Mouse (Mus musculus): ENCODE results near the gene E2f4. TPM values are rescaled to one million over a fixed set of nuclear protein-coding genes. Genes with fewer than 3 reads are reported as not detected.

Gene E2f4
- polyA plus RNA-seq, 1 experiment from 2014 or later, result 76.8 TPM

- peaks cover 28% of the 10 kb centered on the region for H3K4me1 ChIP-seq
- no peak overlapping the region for H3K27ac ChIP-seq (replicated peaks)
- ATAC-seq (ENCODE audit: low FRiP score, low read depth), result no peak
- peak overlapping the region; percentile 45; the same call in 1 of the 2 replicates for H3K4me3 ChIP-seq
- no peaks in the 10 kb centered on the region for H3K36me3 ChIP-seq
- no peak overlapping the region for H3K9ac ChIP-seq (replicated peaks)
- peak overlapping the region; percentile 64 for H3K4me2 ChIP-seq (replicated peaks)
- H3K9me3 ChIP-seq, result 0 out of 2 replicates have a peak, but pooled peaks cover 3% of the 10 kb centered on the region
- 1% methylated on average over 39 of the region's 39 CpGs for WGBS
- H3K27me3 ChIP-seq, result peaks cover 99% of the 10 kb centered on the region
Observed at GRCm38 (mm10) chr8:105270101-105270915, 27.2 kb upstream of the E2f4 start.

GRCm38 (mm10) chr8:105270916-105271186 is 26.6 kb upstream of the E2f4 start:
- WGBS, result 3% methylated on average over 11 of the region's 11 CpGs
- Histone ChIP-seq H3K4me1 (peaks cover 33% of the 10 kb centered on the region), H3K27ac (replicated peaks) (no peak overlapping the region), H3K9me3 (0 out of 2 replicates have a peak, but pooled peaks cover 3% of the 10 kb centered on the region), H3K4me2 (replicated peaks) (no peak overlapping the region), H3K36me3 (no peaks in the 10 kb centered on the region), H3K4me3 (no peak overlapping the region), H3K27me3 (peaks cover 99% of the 10 kb centered on the region), H3K9ac (replicated peaks) (no peak overlapping the region)
- no peak for ATAC-seq (ENCODE audit: low FRiP score, low read depth)

- peaks cover 99% of the 10 kb centered on the region for H3K27me3 ChIP-seq
- H3K4me2 ChIP-seq (replicated peaks), result peak overlapping the region; percentile 79
- H3K36me3 ChIP-seq, result peaks cover 6% of the 10 kb centered on the region; the same call in 1 of the 2 replicates
- no peak overlapping the region for H3K9ac ChIP-seq (replicated peaks)
- peaks cover 29% of the 10 kb centered on the region for H3K4me1 ChIP-seq
- no peak for ATAC-seq (ENCODE audit: low FRiP score, low read depth)
- H3K4me3 ChIP-seq, result peak overlapping the region; percentile 45; the same call in 1 of the 2 replicates
- no peak overlapping the region for H3K27ac ChIP-seq (replicated peaks)
- WGBS, result 8% methylated on average over 9 of the region's 11 CpGs
- H3K9me3 ChIP-seq, result no peaks in the 10 kb centered on the region
Observed at GRCm38 (mm10) chr8:105275387-105275786, 22.1 kb upstream of the E2f4 start.

- Histone ChIP-seq H3K4me1 (peaks cover 27% of the 10 kb centered on the region), H3K9ac (replicated peaks) (peak within 1 kb of the TSS; percentile 61), H3K27ac (replicated peaks) (no peak within 1 kb of the TSS), H3K4me2 (replicated peaks) (peak within 1 kb of the TSS; percentile 79), H3K4me3 (peak within 1 kb of the TSS; percentile 45), H3K36me3 (peaks cover 8% of the 10 kb centered on the region; the same call in 1 of the 2 replicates), H3K9me3 (no peaks in the 10 kb centered on the region), H3K27me3 (peaks cover 98% of the 10 kb centered on the region)
- WGBS, result 5% methylated on average over 10 of the region's 10 CpGs
- 0 out of 2 replicates have a peak, but pooled peaks have one; percentile 1 for ATAC-seq (ENCODE audit: low FRiP score, low read depth)
Observed at GRCm38 (mm10) chr8:105275840-105276239, 21.6 kb upstream of the E2f4 start, which contains the start of gene Nol3. Nol3 (plus strand) TSS chr8:105276140.

- peaks cover 12% of the 10 kb centered on the region; the same call in 1 of the 2 replicates for H3K36me3 ChIP-seq
- H3K9me3 ChIP-seq, result no peaks in the 10 kb centered on the region
- peaks cover 95% of the 10 kb centered on the region for H3K27me3 ChIP-seq
- peak overlapping the region; percentile 45 for H3K4me3 ChIP-seq
- WGBS, result 4% methylated on average over 30 of the region's 30 CpGs
- peak; percentile 81 for ATAC-seq (ENCODE audit: low FRiP score, low read depth)
- H3K4me2 ChIP-seq (replicated peaks), result peak overlapping the region; percentile 79
- peaks cover 27% of the 10 kb centered on the region for H3K4me1 ChIP-seq
- peak overlapping the region; percentile 61 for H3K9ac ChIP-seq (replicated peaks)
- no peak overlapping the region for H3K27ac ChIP-seq (replicated peaks)
Observed at GRCm38 (mm10) chr8:105276292-105277120, 21.0 kb upstream of the E2f4 start.

GRCm38 (mm10) chr8:105278911-105279334 is 18.5 kb upstream of the E2f4 start:
- peaks cover 33% of the 10 kb centered on the region for H3K36me3 ChIP-seq
- ATAC-seq (ENCODE audit: low FRiP score, low read depth), result 0 out of 2 replicates have a peak, but pooled peaks have one; percentile 8
- peak overlapping the region; percentile 17; the same call in 1 of the 2 replicates for H3K4me3 ChIP-seq
- peaks cover 77% of the 10 kb centered on the region for H3K27me3 ChIP-seq
- peaks cover 27% of the 10 kb centered on the region for H3K4me1 ChIP-seq
- 2% methylated on average over 28 of the region's 28 CpGs for WGBS
- H3K9me3 ChIP-seq, result no peaks in the 10 kb centered on the region
- H3K4me2 ChIP-seq (replicated peaks), result peak overlapping the region; percentile 25; the same call in 1 of the 2 replicates
- H3K27ac ChIP-seq (replicated peaks), result no peak overlapping the region
- H3K9ac ChIP-seq (replicated peaks), result no peak overlapping the region

- Histone ChIP-seq H3K4me1 (peaks cover 23% of the 10 kb centered on the region), H3K27me3 (peaks cover 61% of the 10 kb centered on the region), H3K36me3 (peaks cover 43% of the 10 kb centered on the region), H3K9ac (replicated peaks) (no peak overlapping the region), H3K4me2 (replicated peaks) (no peak overlapping the region), H3K4me3 (no peak overlapping the region), H3K27ac (replicated peaks) (no peak overlapping the region), H3K9me3 (no peaks in the 10 kb centered on the region)
- no peak for ATAC-seq (ENCODE audit: low FRiP score, low read depth)
- 71% methylated on average over 3 of the region's 3 CpGs for WGBS
Observed at GRCm38 (mm10) chr8:105280567-105280966, 16.9 kb upstream of the E2f4 start.

GRCm38 (mm10) chr8:105281821-105282220 is 15.6 kb upstream of the E2f4 start:
- Histone ChIP-seq H3K4me1 (peaks cover 18% of the 10 kb centered on the region), H3K4me2 (replicated peaks) (no peak overlapping the region), H3K4me3 (no peak overlapping the region), H3K9ac (replicated peaks) (no peak overlapping the region), H3K27me3 (peaks cover 48% of the 10 kb centered on the region), H3K36me3 (peaks cover 43% of the 10 kb centered on the region), H3K9me3 (no peaks in the 10 kb centered on the region), H3K27ac (replicated peaks) (no peak overlapping the region)
- no peak for ATAC-seq (ENCODE audit: low FRiP score, low read depth)
- 94% methylated on average over 12 of the region's 12 CpGs for WGBS

- peaks cover 43% of the 10 kb centered on the region for H3K36me3 ChIP-seq
- no peak overlapping the region for H3K9ac ChIP-seq (replicated peaks)
- H3K4me2 ChIP-seq (replicated peaks), result no peak overlapping the region
- H3K4me3 ChIP-seq, result no peak overlapping the region
- H3K27me3 ChIP-seq, result peaks cover 44% of the 10 kb centered on the region
- H3K4me1 ChIP-seq, result peaks cover 19% of the 10 kb centered on the region
- H3K27ac ChIP-seq (replicated peaks), result no peak overlapping the region
- 92% methylated on average over 4 of the region's 4 CpGs for WGBS
- ATAC-seq (ENCODE audit: low FRiP score, low read depth), result no peak
- no peaks in the 10 kb centered on the region for H3K9me3 ChIP-seq
Observed at GRCm38 (mm10) chr8:105282239-105282638, 15.2 kb upstream of the E2f4 start.

- Histone ChIP-seq H3K4me1 (peaks cover 28% of the 10 kb centered on the region), H3K36me3 (peaks cover 43% of the 10 kb centered on the region), H3K4me3 (no peak overlapping the region), H3K9me3 (no peaks in the 10 kb centered on the region), H3K4me2 (replicated peaks) (no peak overlapping the region), H3K27ac (replicated peaks) (no peak overlapping the region), H3K27me3 (peaks cover 36% of the 10 kb centered on the region), H3K9ac (replicated peaks) (no peak overlapping the region)
- ATAC-seq (ENCODE audit: low FRiP score, low read depth), result peak; percentile 39
- 22% methylated on average over 23 of the region's 23 CpGs for WGBS
Observed at GRCm38 (mm10) chr8:105283074-105283473, 14.4 kb upstream of the E2f4 start.

- WGBS, result 52% methylated on average over 12 of the region's 12 CpGs
- Histone ChIP-seq H3K27me3 (peaks cover 21% of the 10 kb centered on the region), H3K4me2 (replicated peaks) (no peak overlapping the region), H3K27ac (replicated peaks) (no peak overlapping the region), H3K36me3 (peaks cover 37% of the 10 kb centered on the region), H3K4me3 (no peak overlapping the region), H3K4me1 (peaks cover 38% of the 10 kb centered on the region), H3K9me3 (no peaks in the 10 kb centered on the region), H3K9ac (replicated peaks) (no peak overlapping the region)
- no peak for ATAC-seq (ENCODE audit: low FRiP score, low read depth)
Observed at GRCm38 (mm10) chr8:105285514-105285913, 11.9 kb upstream of the E2f4 start.

- peaks cover 42% of the 10 kb centered on the region for H3K4me1 ChIP-seq
- no peak overlapping the region for H3K9ac ChIP-seq (replicated peaks)
- peaks cover 27% of the 10 kb centered on the region for H3K36me3 ChIP-seq
- ATAC-seq (ENCODE audit: low FRiP score, low read depth), result no peak
- H3K4me3 ChIP-seq, result 0 out of 2 replicates have a peak overlapping the region, but pooled peaks have one; percentile 2
- peaks cover 19% of the 10 kb centered on the region for H3K27me3 ChIP-seq
- no peak overlapping the region for H3K27ac ChIP-seq (replicated peaks)
- peak overlapping the region; percentile 80 for H3K4me2 ChIP-seq (replicated peaks)
- no peaks in the 10 kb centered on the region for H3K9me3 ChIP-seq
- 94% methylated on average over 4 of the region's 4 CpGs for WGBS
Observed at GRCm38 (mm10) chr8:105286907-105287306, 10.6 kb upstream of the E2f4 start.

All from midbrain, embryonic 12.5 days (tissue).